Mouse (Mus musculus) heart, postnatal 14 days (tissue): ENCODE results near the gene Gm10665. TPM values are rescaled to one million over a fixed set of nuclear protein-coding genes. Genes with fewer than 3 reads are reported as not detected.
"Not testable (repeated sequence)": the region's sequence is repeated elsewhere in the genome, so short reads cannot be mapped to it uniquely, and the experiment has no call there.

ENCODE experiments used
- DNase-seq, 2 experiments: peaks; one replicate each; pipeline ENCODE4 v3.0.0; 2021 to 2022
- intact Hi-C: fragments of 180-260 bp; cut with DNase I; formaldehyde crosslinking; loops from one replicate; pipeline ENCODE4 v1.15.1; 2025
- long read RNA-seq, 2 experiments: library from polyadenylated mRNA; stranded (forward); transcript quantifications; one replicate each; pipeline ENCODE4 v2.0.0; 2021
- total RNA-seq, 2 experiments: library from RNA; stranded (reverse); gene quantifications; 2 replicates each; pipeline ENCODE4 v1.2.3; 2021

Gm10665 gene
- not detected for total RNA-seq
- long read RNA-seq, experiment 1 = 0 reads
- long read RNA-seq, experiment 2 = 0 reads

DNA sequence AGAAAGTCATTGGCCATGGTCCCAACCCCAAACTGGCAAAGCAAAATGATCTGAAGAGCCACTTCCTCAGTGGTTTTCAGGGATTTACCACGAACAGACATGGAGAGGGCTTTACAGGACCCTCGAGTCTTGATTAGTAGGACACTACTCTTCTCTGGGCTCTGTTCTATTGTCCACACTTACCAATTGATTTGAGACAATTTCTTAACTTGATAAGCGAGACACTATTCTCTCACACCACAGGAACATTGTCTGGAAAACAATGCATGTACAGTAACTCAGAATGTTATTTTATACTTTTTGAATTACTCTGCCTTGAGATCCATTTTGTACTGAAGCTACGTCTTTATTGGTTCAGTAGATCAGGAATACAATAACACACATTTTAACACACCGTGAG lies at the start of gene Gm10665:
TSS of gene Gm10665 (minus strand) at position 101 of the 400 bp plus-strand sequence.
- intact Hi-C loops, DNase-seq: not testable (repeated sequence)

GRCm38 (mm10) chr7:22499578-22499977 lies 35.7 kb upstream of the Gm10665 start, which contains the start of gene Vmn1r151:
TSS of gene Vmn1r151 (minus strand) at chr7:22499678.
- intact Hi-C loops, DNase-seq: not testable (repeated sequence)

GRCm38 (mm10) chr7:22438129-22438528 lies 25.7 kb downstream of the Gm10665 start, which contains the start of gene Vmn1r149:
TSS of gene Vmn1r149 (minus strand) at chr7:22438229.
- intact Hi-C loops = not testable (repeated sequence)

GRCm38 (mm10) chr7:22413283-22413682 lies 50.6 kb downstream of the Gm10665 start, which contains the start of gene Vmn1r148:
TSS of gene Vmn1r148 (plus strand) at chr7:22413583.
- DNase-seq, intact Hi-C loops: not testable (repeated sequence)

More at GRCm38 (mm10) chr7:22438129-22438528, 25.7 kb downstream of the Gm10665 start, which contains the start of gene Vmn1r149:
- DNase-seq = not testable (repeated sequence)

Other genes starting within 250 kb of the Gm10665 start
- gene Gm8453, start 234.6 kb downstream of the Gm10665 start, total RNA-seq = not detected
- gene Gm4187, start 134.4 kb downstream of the Gm10665 start, total RNA-seq = not detected
- gene Gm8660, start 93.0 kb downstream of the Gm10665 start, total RNA-seq = not detected
- not detected for gene Vmn1r148, start 50.5 kb downstream of the Gm10665 start, total RNA-seq
- gene Vmn1r149, start 25.8 kb downstream of the Gm10665 start, total RNA-seq = not detected
- not detected for gene Vmn1r151, start 35.6 kb upstream of the Gm10665 start, total RNA-seq
- gene Vmn1r152, start 58.9 kb upstream of the Gm10665 start, total RNA-seq = not detected
- not detected for gene Gm8677, start 70.8 kb upstream of the Gm10665 start, total RNA-seq
- gene Gm4201, start 101.3 kb upstream of the Gm10665 start, total RNA-seq = not detected
- not detected for gene Gm4565, start 124.1 kb upstream of the Gm10665 start, total RNA-seq
- gene Vmn1r155, start 193.9 kb upstream of the Gm10665 start, total RNA-seq = not detected
- not detected for gene Gm8693, start 228.2 kb upstream of the Gm10665 start, total RNA-seq